Mouse (Mus musculus): ENCODE results near the gene Trmt10c. TPM values are rescaled to one million over a fixed set of nuclear protein-coding genes. Genes with fewer than 3 reads are reported as not detected.
"Not testable (repeated sequence)": the region's sequence is repeated elsewhere in the genome, so short reads cannot be mapped to it uniquely, and the experiment has no call there.

Trmt10c gene
- polyA plus RNA-seq, 1 experiment from 2014 or later = 21.5 TPM

- Histone ChIP-seq H3K27ac (ENCODE audit: low read depth, low read length) (no peak overlapping the region), H3K4me2 (ENCODE audit: low read depth, low read length) (no peak overlapping the region), H3K36me3 (ENCODE audit: control insufficient read depth, insufficient read depth, low read length) (no peaks in the 10 kb centered on the region), H3K4me1 (ENCODE audit: control insufficient read depth, insufficient read depth, low read length) (no peaks in the 10 kb centered on the region), H3K9ac (replicated peaks; ENCODE audit: low read depth, low read length) (no peak overlapping the region), H3K27me3 (ENCODE audit: control insufficient read depth, insufficient read depth, low read length) (no peaks in the 10 kb centered on the region), H3K4me3 (ENCODE audit: low read depth, low read length) (no peak overlapping the region), H3K9me3 (ENCODE audit: control insufficient read depth, low read length) (no peaks in the 10 kb centered on the region)
- no peak for ATAC-seq (ENCODE audit: low read depth)
- 79% methylated on average over 10 of the region's 10 CpGs for WGBS
These were observed 20.5 kb upstream of the Trmt10c start for GRCm38 (mm10) chr16:56058151-56058550.

- Histone ChIP-seq H3K9me3 (ENCODE audit: control insufficient read depth, low read length) (no peaks in the 10 kb centered on the region), H3K27ac (ENCODE audit: low read depth, low read length) (no peak overlapping the region), H3K27me3 (ENCODE audit: control insufficient read depth, insufficient read depth, low read length) (no peaks in the 10 kb centered on the region), H3K9ac (replicated peaks; ENCODE audit: low read depth, low read length) (no peak overlapping the region), H3K4me3 (ENCODE audit: low read depth, low read length) (no peak overlapping the region), H3K36me3 (ENCODE audit: control insufficient read depth, insufficient read depth, low read length) (no peaks in the 10 kb centered on the region), H3K4me2 (ENCODE audit: low read depth, low read length) (no peak overlapping the region), H3K4me1 (ENCODE audit: control insufficient read depth, insufficient read depth, low read length) (no peaks in the 10 kb centered on the region)
- 32% methylated on average over 7 of the region's 7 CpGs for WGBS
- ATAC-seq (ENCODE audit: low read depth) = no peak
These were observed 19.4 kb upstream of the Trmt10c start for GRCm38 (mm10) chr16:56056944-56057590.

- Histone ChIP-seq H3K4me3 (ENCODE audit: low read depth, low read length) (no peak overlapping the region), H3K9ac (replicated peaks; ENCODE audit: low read depth, low read length) (no peak overlapping the region), H3K36me3 (ENCODE audit: control insufficient read depth, insufficient read depth, low read length) (no peaks in the 10 kb centered on the region), H3K4me1 (ENCODE audit: control insufficient read depth, insufficient read depth, low read length) (no peaks in the 10 kb centered on the region), H3K27ac (ENCODE audit: low read depth, low read length) (no peak overlapping the region), H3K4me2 (ENCODE audit: low read depth, low read length) (no peak overlapping the region), H3K27me3 (ENCODE audit: control insufficient read depth, insufficient read depth, low read length) (no peaks in the 10 kb centered on the region), H3K9me3 (ENCODE audit: control insufficient read depth, low read length) (no peaks in the 10 kb centered on the region)
- no peak for ATAC-seq (ENCODE audit: low read depth)
- WGBS = 88% methylated on average over 3 of the region's 3 CpGs
These were observed 18.3 kb upstream of the Trmt10c start for GRCm38 (mm10) chr16:56055911-56056310.

- ATAC-seq (ENCODE audit: low read depth) = not testable (repeated sequence)
These were observed 10.4 kb upstream of the Trmt10c start, which contains the start of gene Senp7 for GRCm38 (mm10) chr16:56048038-56048437. Gene Senp7 (plus strand): TSS chr16:56048338.

GRCm38 (mm10) chr16:56038090-56038489 lies 471 bp upstream of the Trmt10c start:
- H3K4me3 ChIP-seq (ENCODE audit: low read depth, low read length) = peak overlapping the region; percentile 88
- no peaks in the 10 kb centered on the region for H3K9me3 ChIP-seq (ENCODE audit: control insufficient read depth, low read length)
- peaks cover 5% of the 10 kb centered on the region; the same call in 1 of the 2 replicates for H3K36me3 ChIP-seq (ENCODE audit: control insufficient read depth, insufficient read depth, low read length)
- H3K4me1 ChIP-seq (ENCODE audit: control insufficient read depth, insufficient read depth, low read length) = peaks cover 11% of the 10 kb centered on the region
- H3K27ac ChIP-seq (ENCODE audit: low read depth, low read length) = peak overlapping the region; percentile 88
- ATAC-seq (ENCODE audit: low read depth) = peak; percentile 29
- 31% methylated on average over 8 of the region's 8 CpGs for WGBS
- peak overlapping the region; percentile 66 for H3K4me2 ChIP-seq (ENCODE audit: low read depth, low read length)
- H3K27me3 ChIP-seq (ENCODE audit: control insufficient read depth, insufficient read depth, low read length) = no peaks in the 10 kb centered on the region
- H3K9ac ChIP-seq (replicated peaks; ENCODE audit: low read depth, low read length) = peak overlapping the region; percentile 84

More at GRCm38 (mm10) chr16:56048038-56048437, 10.4 kb upstream of the Trmt10c start, which contains the start of gene Senp7:
- H3K4me1 ChIP-seq (ENCODE audit: control insufficient read depth, insufficient read depth, low read length); H3K36me3 ChIP-seq (ENCODE audit: control insufficient read depth, insufficient read depth, low read length); H3K9ac ChIP-seq (replicated peaks; ENCODE audit: low read depth, low read length); H3K27ac ChIP-seq (ENCODE audit: low read depth, low read length); H3K4me2 ChIP-seq (ENCODE audit: low read depth, low read length); H3K4me3 ChIP-seq (ENCODE audit: low read depth, low read length); H3K9me3 ChIP-seq (ENCODE audit: control insufficient read depth, low read length); H3K27me3 ChIP-seq (ENCODE audit: control insufficient read depth, insufficient read depth, low read length): not testable (repeated sequence)
- WGBS = no CpG with 5 or more reads among the region's 4 CpGs

GRCm38 (mm10) chr16:56036501-56036900 lies 1.1 kb downstream of the Trmt10c start:
- Histone ChIP-seq H3K27ac (ENCODE audit: low read depth, low read length) (no peak overlapping the region), H3K36me3 (ENCODE audit: control insufficient read depth, insufficient read depth, low read length) (peaks cover 9% of the 10 kb centered on the region; the same call in 1 of the 2 replicates), H3K4me3 (ENCODE audit: low read depth, low read length) (peak overlapping the region; percentile 88), H3K9ac (replicated peaks; ENCODE audit: low read depth, low read length) (peak overlapping the region; percentile 84; the same call in 1 of the 2 replicates), H3K9me3 (ENCODE audit: control insufficient read depth, low read length) (no peaks in the 10 kb centered on the region), H3K4me2 (ENCODE audit: low read depth, low read length) (peak overlapping the region; percentile 66), H3K27me3 (ENCODE audit: control insufficient read depth, insufficient read depth, low read length) (no peaks in the 10 kb centered on the region), H3K4me1 (ENCODE audit: control insufficient read depth, insufficient read depth, low read length) (peaks cover 11% of the 10 kb centered on the region)
- WGBS = 67% methylated on average over 6 of the region's 6 CpGs
- ATAC-seq (ENCODE audit: low read depth) = no peak

GRCm38 (mm10) chr16:56034566-56034965 lies 3.1 kb downstream of the Trmt10c start:
- no peaks in the 10 kb centered on the region for H3K27me3 ChIP-seq (ENCODE audit: control insufficient read depth, insufficient read depth, low read length)
- no peak overlapping the region for H3K27ac ChIP-seq (ENCODE audit: low read depth, low read length)
- ATAC-seq (ENCODE audit: low read depth) = no peak
- H3K4me3 ChIP-seq (ENCODE audit: low read depth, low read length) = no peak overlapping the region
- H3K9me3 ChIP-seq (ENCODE audit: control insufficient read depth, low read length) = no peaks in the 10 kb centered on the region
- H3K36me3 ChIP-seq (ENCODE audit: control insufficient read depth, insufficient read depth, low read length) = peaks cover 9% of the 10 kb centered on the region; the same call in 1 of the 2 replicates
- H3K9ac ChIP-seq (replicated peaks; ENCODE audit: low read depth, low read length) = no peak overlapping the region
- 96% methylated on average over 6 of the region's 6 CpGs for WGBS
- peaks cover 17% of the 10 kb centered on the region for H3K4me1 ChIP-seq (ENCODE audit: control insufficient read depth, insufficient read depth, low read length)
- H3K4me2 ChIP-seq (ENCODE audit: low read depth, low read length) = no peak overlapping the region

- H3K9ac ChIP-seq (replicated peaks; ENCODE audit: low read depth, low read length) = peak within 1 kb of the TSS; percentile 75
- peak within 1 kb of the TSS; percentile 82 for H3K4me2 ChIP-seq (ENCODE audit: low read depth, low read length)
- peak within 1 kb of the TSS; percentile 62 for H3K4me3 ChIP-seq (ENCODE audit: low read depth, low read length)
- H3K4me1 ChIP-seq (ENCODE audit: control insufficient read depth, insufficient read depth, low read length) = peaks cover 15% of the 10 kb centered on the region
- H3K27ac ChIP-seq (ENCODE audit: low read depth, low read length) = peak within 1 kb of the TSS; percentile 84
- H3K9me3 ChIP-seq (ENCODE audit: control insufficient read depth, low read length) = no peaks in the 10 kb centered on the region
- WGBS = under 1% methylated on average over 38 of the region's 39 CpGs
- peaks cover 9% of the 10 kb centered on the region; the same call in 1 of the 2 replicates for H3K36me3 ChIP-seq (ENCODE audit: control insufficient read depth, insufficient read depth, low read length)
- no peaks in the 10 kb centered on the region for H3K27me3 ChIP-seq (ENCODE audit: control insufficient read depth, insufficient read depth, low read length)
- peak; percentile 100 for ATAC-seq (ENCODE audit: low read depth)
These were observed 7.9 kb downstream of the Trmt10c start, which contains the start of gene Pcnp for GRCm38 (mm10) chr16:56029661-56030082. Gene Pcnp (minus strand): TSS chr16:56029739.
